Mouse (Mus musculus) gastrocnemius, adult 2 months (tissue): ENCODE results near the gene Rsc1a1. TPM values are rescaled to one million over a fixed set of nuclear protein-coding genes. Genes with fewer than 3 reads are reported as not detected.

Source experiments
- DNase-seq: peaks from one replicate; pipeline ENCODE4 v3.0.0; 2022
- H3K27ac ChIP-seq: fragments of 200-600 bp; 2 replicates; pipeline ENCODE4 v1.8.1; 2022; ENCODE audit warnings: mild to moderate bottlenecking
- H3K4me3 ChIP-seq: fragments of 200-600 bp; 2 replicates; pipeline ENCODE4 v1.8.1; 2022; ENCODE audit warnings: mild to moderate bottlenecking, moderate library complexity
- CTCF ChIP-seq: fragments of 200-600 bp; IDR thresholded peaks from 2 replicates; pipeline ENCODE4 v1.8.1; 2022; ENCODE audit warnings: antibody characterized with exemption, mild to moderate bottlenecking, moderate library complexity
- intact Hi-C: fragments of 180-260 bp; cut with DNase I; formaldehyde crosslinking; loops from one replicate; pipeline ENCODE4 v1.15.1; 2025
- total RNA-seq, 2 experiments: library from RNA; stranded (reverse); gene quantifications; 2 replicates each; pipeline ENCODE4 v1.2.3; 2021

The Rsc1a1 gene
- total RNA-seq, 2 experiments from 2014 or later = 3.8 to 5.6 TPM

- 0 out of 2 replicates have a peak, but pooled peaks have one; percentile 2 for TF ChIP-seq CTCF
- peak overlapping the region; percentile 61 for H3K4me3 ChIP-seq
- intact Hi-C loops = no loop called here
- peak; percentile 85 for DNase-seq
- peak overlapping the region; percentile 96 for H3K27ac ChIP-seq
Observed at GRCm38 (mm10) chr4:141643118-141643855, 42.1 kb downstream of the Rsc1a1 start.

- H3K27ac ChIP-seq = peak overlapping the region; percentile 96
- intact Hi-C loops = no loop called here
- TF ChIP-seq CTCF = no peak
- peak overlapping the region; percentile 5; the same call in 1 of the 2 replicates for H3K4me3 ChIP-seq
- DNase-seq = no peak
Observed at GRCm38 (mm10) chr4:141641961-141642811, 43.2 kb downstream of the Rsc1a1 start.

- Histone ChIP-seq H3K4me3 (peak overlapping the region; percentile 6; the same call in 1 of the 2 replicates), H3K27ac (peak overlapping the region; percentile 96)
- no peak for TF ChIP-seq CTCF
- peak; percentile 71 for DNase-seq
- intact Hi-C loops = no loop called here
Observed at GRCm38 (mm10) chr4:141641353-141641771, 44.0 kb downstream of the Rsc1a1 start.

GRCm38 (mm10) chr4:141639474-141639873 is 45.9 kb downstream of the Rsc1a1 start:
- Histone ChIP-seq H3K27ac (no peak overlapping the region), H3K4me3 (no peak overlapping the region)
- intact Hi-C loops = no loop called here
- DNase-seq = no peak
- no peak for TF ChIP-seq CTCF

- intact Hi-C loops = loop anchor here (2.0 kb wide), 1 partner anchor 14 kb away; the partner anchor contains the start of gene Slc25a34
- H3K27ac ChIP-seq = 0 out of 2 replicates have a peak overlapping the region, but pooled peaks have one; percentile 41
- no peak overlapping the region for H3K4me3 ChIP-seq
- peak; percentile 78 for DNase-seq
- TF ChIP-seq CTCF = no peak
Observed at GRCm38 (mm10) chr4:141636693-141637092, 48.7 kb downstream of the Rsc1a1 start.

- Histone ChIP-seq H3K27ac (no peak overlapping the region), H3K4me3 (no peak overlapping the region)
- DNase-seq = no peak
- TF ChIP-seq CTCF = no peak
- intact Hi-C loops = loop anchor here (2.0 kb wide), 1 partner anchor 13 kb away; the partner anchor contains the start of gene Slc25a34
Observed at GRCm38 (mm10) chr4:141635991-141636390, 49.4 kb downstream of the Rsc1a1 start.

Other genes starting within 250 kb of the Rsc1a1 start
- 1 to 10 TPM in 1 of 2 experiments, under 1 TPM in 1; 0.92 to 1.6 TPM for gene Srarp, start 249.5 kb downstream of the Rsc1a1 start, total RNA-seq
- gene Zbtb17, start 240.9 kb downstream of the Rsc1a1 start, total RNA-seq = 10 to 100 TPM; 30.2 to 30.6 TPM
- 10 to 100 TPM; 23.3 to 25.1 TPM for gene Spen, start 147.0 kb downstream of the Rsc1a1 start, total RNA-seq
- gene Fblim1, start 79.5 kb downstream of the Rsc1a1 start, total RNA-seq = 1 to 10 TPM; 1.1 to 1.5 TPM
- gene Tmem82, start 67.0 kb downstream of the Rsc1a1 start, total RNA-seq = 1 to 10 TPM in 1 of 2 experiments, under 1 TPM in 1; 0.61 to 3.2 TPM
- gene Slc25a34, start 61.8 kb downstream of the Rsc1a1 start, total RNA-seq = 10 to 100 TPM; 10.3 to 26.9 TPM
- gene Plekhm2, start 20.7 kb downstream of the Rsc1a1 start, total RNA-seq = 10 to 100 TPM; 32.9 to 34.7 TPM
- gene Ddi2, start 37.8 kb upstream of the Rsc1a1 start, total RNA-seq = 10 to 100 TPM; 37.8 to 46.5 TPM
- gene Agmat, start 61.1 kb upstream of the Rsc1a1 start, total RNA-seq = not detected
- 10 to 100 TPM; 12.6 to 12.9 TPM for gene Dnajc16, start 105.3 kb upstream of the Rsc1a1 start, total RNA-seq
- 1 to 10 TPM; 2.2 to 2.5 TPM for gene Casp9, start 108.0 kb upstream of the Rsc1a1 start, total RNA-seq
- not detected for gene Cela2a, start 140.6 kb upstream of the Rsc1a1 start, total RNA-seq
- gene Ctrc, start 160.8 kb upstream of the Rsc1a1 start, total RNA-seq = not detected
- gene Efhd2, start 189.3 kb upstream of the Rsc1a1 start, total RNA-seq = 1 to 10 TPM; 5.2 to 6.1 TPM